Mouse (Mus musculus) liver, postnatal 0 days (tissue): ENCODE results near the gene Tmem189.

Experiments
- CTCF ChIP-seq: sonication (generic); IDR thresholded peaks from 2 replicates; pipeline ENCODE4 v1.5.1; 2016; ENCODE audit warnings: antibody characterized with exemption, low read depth
- EP300 ChIP-seq: IDR thresholded peaks from 2 replicates; pipeline ENCODE4 v1.6.1; 2016; ENCODE audit warnings: antibody characterized with exemption, low read depth, mild to moderate bottlenecking

DNA sequence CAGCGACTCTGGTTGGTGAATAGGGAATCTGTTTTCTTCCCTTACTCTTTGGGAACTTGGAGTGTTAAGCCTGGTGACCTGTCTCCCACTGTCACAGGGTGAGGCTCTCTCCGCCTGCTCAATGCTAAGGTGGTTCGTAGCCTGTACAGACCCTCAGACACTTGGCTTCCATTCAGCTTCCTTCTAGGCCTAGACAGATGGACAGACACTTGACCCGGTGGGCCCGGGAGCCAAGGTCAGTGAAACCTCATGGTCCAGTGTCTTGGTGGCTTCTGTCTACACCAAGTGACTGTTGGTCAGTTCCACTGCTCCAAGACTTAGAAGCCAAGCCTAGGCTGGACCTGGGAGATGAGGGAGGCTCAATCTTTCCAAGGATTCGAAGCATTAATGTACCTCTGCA, 1.8 kb upstream of the Tmem189 start:
- TF ChIP-seq CTCF (no peak), EP300 (no peak)
